Mouse (Mus musculus) cerebral cortex, adult 2 months (tissue): Measurements from ENCODE around the gene Gprasp1.

Experiments
- WGBS: fragments of 180-500 bp; shearing (Covaris S2); methylation state at CpG from one replicate; pipeline ENCODE4 v1.1.7; 2018; 5-methylcytosine and 5-hydroxymethylcytosine counted together

The Gprasp1 gene

DNA sequence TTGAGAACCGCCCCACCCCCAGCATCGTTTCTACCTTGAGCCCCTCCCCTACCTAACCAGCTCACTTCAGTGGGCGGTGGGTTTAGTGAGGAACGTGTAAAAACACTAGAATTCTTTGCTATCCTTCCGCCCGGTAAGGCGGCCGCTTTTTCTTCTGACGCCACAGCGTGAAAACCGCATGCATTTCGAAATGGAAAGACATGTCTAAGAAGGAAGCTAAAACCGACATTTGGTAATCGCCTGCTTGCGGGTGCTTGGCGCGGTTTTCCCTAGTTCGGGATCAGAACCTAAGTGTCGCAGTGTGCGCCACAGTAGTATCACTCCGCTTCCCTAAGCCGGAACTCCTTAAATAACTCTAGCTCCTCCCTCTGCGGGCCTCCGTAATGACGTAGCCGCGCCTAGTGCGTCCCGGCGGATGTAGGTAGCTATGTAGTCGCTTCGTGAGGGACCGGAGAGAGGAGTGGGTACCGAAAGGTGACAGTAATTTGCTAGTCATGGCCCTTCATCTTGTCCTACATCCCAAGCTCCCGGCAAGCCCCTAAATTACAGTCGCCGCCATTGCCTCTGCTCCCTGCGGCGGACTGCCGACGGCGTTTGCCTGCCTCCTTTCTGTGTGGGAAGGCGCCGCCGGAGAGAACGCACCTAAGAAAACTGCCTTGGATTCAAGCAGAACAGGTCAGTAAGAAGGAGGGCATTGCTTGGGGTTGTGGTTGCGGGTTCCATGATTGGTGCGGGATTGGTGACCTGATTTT, at the start of gene Gprasp1, which contains the start of gene Armcx5:
Gene Gprasp1, plus strand, starts transcription at position 430 of the 752 bp plus-strand sequence.
Gene Armcx5, plus strand, starts transcription at position 430 of the 752 bp plus-strand sequence.
- WGBS, result under 1% methylated on average over 48 of the region's 48 CpGs

DNA sequence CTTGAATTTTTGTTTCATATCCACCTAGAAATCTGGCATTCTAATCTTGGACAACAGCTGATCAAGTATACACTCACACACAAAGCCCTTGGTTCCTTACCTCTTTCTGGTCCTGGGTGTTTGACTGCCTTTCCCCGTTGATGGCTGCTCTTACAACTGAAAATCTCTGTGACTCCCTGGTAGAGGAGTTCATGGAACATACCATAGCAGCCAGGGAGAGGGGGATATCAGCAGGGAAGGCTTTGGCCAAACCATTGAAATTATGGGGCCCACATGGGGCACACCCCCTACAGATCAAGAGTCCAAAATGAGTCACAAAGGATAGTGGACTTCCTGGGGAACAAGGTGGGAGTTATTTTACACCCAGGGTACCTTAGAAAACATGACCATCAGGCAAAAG, 48.9 kb upstream of the Gprasp1 start, which contains the start of gene Tcp11x2:
Gene Tcp11x2, minus strand, starts transcription at position 158 of the 400 bp plus-strand sequence.
- 79% methylated on average over 1 of the region's 1 CpGs for WGBS

DNA sequence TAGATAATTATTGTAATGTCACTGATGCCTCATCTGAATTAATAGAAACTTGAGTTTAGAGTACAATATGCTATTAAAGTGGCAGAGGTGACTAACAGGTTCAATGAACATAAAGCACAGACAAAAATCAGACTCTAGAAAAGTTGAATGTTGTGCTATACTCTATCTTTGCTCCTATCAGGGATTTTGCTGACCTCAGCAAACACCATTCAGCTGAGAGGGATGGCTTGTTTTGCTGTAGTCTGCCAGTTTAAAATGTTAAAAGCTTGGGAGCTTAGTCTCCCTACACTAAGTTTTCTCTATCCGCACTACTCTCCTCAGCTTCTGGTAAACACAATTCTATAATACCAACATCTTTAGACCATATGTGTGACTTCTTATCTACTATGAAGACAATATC, 39.4 kb upstream of the Gprasp1 start:
- WGBS, result 91% methylated on average over 1 of the region's 1 CpGs

DNA sequence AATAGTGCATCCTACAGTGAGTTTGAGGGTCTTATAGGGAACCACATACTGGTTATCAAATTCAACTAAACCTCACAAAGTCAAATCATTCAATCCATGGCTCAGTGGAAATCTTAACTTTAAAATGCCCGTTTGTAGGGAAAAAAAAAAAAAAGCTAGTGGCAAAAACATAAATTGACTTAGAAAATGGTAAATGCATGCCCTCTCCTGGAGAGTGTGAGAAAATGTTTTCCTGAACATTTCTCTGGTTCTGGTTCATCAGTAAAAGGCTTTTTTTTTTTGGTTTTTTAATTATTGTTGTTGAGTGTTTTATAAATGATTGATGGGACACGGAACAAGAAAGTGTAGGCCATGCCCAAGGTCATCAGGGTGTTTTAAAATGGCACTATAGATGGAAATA, 38.2 kb upstream of the Gprasp1 start:
- 35% methylated on average over 2 of the region's 2 CpGs for WGBS

DNA sequence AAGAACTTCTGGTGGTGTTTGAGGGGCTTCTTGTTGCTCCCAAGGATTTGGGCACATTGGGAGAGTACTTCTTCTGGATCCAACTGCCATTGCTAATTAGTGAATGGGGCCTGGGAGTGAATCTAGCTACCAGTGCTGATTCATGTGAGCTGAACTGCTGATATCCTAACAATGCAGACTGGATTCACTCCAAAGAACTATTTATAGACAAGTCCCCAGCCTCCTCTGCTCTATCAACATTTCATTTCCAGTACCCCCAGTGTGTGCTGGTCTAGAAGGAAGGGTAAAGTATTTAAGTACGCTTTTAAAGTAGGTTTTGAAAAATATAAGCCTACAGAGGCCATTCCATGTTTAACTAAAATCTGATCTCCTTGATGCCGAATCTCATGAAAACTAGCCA, 29.7 kb upstream of the Gprasp1 start:
- WGBS, result 81% methylated on average over 2 of the region's 2 CpGs

DNA sequence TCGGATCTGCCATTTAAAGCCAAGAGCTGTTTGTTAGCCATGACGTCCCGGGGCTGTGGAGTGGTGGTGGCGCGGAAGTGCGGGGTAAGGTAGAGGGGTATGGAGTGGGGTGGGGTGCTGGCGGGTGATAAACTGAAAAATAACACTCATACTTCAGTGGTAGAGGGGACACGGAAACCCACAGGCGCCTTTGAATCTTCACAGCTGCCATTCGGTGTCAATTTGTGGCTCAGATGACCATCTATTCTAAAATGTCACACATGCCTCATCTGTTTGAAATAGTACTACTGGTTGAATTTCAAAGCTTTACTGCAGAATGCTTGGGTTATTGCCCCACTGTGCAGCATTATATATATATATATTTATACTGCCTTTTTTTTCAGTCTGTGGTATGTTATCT, 17.4 kb upstream of the Gprasp1 start, which contains the start of gene Tmsb15a:
Gene Tmsb15a, minus strand, starts transcription at position 101 of the 400 bp plus-strand sequence.
- 88% methylated on average over 10 of the region's 10 CpGs for WGBS

DNA sequence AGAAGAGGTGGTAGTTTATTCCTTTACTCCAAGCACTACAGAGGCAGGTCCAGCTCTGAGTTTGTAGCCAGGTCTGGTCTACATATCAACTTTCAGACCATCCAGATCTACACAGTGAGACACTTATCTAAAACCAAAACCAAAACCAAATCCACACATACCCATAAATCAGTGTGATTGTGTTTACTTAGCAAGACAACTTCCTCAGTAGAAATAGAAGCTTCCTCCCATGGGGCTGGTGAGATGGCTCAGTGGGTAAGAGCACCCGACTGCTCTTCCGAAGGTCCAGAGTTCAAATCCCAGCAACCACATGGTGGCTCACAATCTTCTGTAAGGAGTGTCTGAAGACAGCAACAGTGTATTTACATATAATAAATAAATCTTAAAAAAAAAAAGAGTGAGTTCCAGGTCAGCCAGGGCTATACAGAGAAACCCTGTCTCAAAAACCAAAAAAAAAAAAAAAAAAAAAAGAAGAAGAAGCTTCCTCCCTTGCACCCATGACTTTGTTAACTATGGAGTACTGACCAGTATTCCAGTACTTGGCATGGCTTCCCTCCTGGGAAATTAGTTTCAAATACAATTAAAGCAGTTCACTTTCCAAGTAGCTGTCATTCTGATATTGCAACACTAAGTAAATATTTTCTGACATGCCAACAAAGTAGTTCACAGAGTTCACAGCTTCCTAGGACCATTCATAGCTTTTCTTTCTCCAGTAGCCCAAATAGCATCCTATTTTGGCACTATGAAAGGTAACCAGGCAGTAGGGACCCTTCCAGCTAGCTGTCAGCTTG, 3.6 kb upstream of the Gprasp1 start:
- 86% methylated on average over 2 of the region's 2 CpGs for WGBS

DNA sequence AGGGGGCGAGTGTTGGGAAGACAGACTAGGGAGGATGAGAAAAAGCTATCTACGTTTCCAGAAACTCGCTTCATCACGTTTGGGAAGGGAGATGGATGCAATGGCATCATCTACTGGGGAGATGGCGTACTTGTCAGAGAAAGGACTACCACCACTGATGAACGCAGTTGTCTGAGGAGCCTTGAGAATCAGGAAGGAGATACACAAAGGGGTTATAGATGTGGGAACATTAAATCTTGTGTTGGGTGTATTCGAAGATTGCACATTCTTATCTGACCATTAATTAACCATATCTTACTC, 473 bp downstream of the Gprasp1 start:
- 6% methylated on average over 7 of the region's 7 CpGs for WGBS

DNA sequence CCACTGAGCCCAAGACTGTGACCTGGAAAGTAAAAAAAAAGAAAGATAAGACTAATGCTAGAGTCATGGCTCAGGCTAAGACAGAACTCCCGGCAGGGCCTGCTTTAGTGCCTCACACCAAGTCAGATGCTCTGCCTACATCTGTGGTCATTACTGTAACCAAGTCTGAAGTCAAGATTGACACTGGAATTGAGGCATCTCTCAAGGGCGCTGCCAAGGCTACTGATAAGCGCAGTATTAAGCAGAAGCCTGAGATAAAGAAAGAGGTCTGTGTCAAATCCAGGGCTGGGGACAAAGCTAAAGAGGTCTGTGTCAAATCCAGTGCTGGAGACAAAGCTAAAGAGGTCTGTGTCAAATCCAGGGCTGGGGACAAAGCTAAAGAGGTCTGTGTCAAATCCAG, 2.8 kb downstream of the Gprasp1 start:
- 93% methylated on average over 3 of the region's 3 CpGs for WGBS

DNA sequence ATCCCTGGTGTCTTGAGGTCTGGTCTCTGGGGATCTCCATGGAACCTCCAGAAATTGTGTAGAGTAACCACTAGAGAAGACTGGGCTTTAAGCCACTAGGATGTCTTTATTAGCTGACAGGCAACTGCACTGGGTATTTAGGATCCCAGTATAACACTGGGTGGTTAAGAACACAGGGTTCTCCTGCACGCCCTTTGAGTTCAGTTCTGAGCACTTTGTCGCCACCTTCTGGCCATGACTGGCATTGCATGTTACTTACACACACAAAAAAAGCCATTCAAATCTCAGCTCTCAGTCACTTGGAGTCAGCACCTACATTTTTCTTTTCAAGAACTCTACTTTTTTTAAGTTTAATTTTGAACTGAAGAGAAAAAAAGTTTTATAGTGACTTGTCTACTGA, 10.3 kb downstream of the Gprasp1 start:
- 2% methylated on average over 2 of the region's 2 CpGs for WGBS

DNA sequence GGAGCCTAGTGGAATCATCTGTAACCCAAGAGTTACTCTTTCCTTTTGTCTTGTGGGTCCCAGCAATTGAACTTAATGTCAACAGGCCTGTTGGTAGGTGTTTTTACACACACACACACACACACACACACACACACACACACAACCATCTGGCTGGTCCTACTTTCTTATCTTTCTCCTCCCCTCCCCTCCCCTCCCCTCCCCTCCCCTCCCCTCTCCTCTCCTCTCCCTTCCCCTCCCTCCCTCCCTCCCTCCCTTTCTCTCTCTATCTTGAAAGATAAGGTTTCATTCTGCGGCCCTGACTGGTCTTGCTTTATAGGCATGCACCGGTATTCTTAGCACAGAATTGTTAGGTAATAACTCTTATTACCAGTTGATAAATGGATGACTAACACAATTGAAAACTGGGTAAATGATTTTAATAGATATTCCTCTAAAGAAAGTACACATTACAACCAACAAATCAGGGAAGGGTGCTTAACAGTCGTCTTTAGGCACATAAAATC, 25.6 kb downstream of the Gprasp1 start:
- WGBS, result 95% methylated on average over 2 of the region's 3 CpGs

DNA sequence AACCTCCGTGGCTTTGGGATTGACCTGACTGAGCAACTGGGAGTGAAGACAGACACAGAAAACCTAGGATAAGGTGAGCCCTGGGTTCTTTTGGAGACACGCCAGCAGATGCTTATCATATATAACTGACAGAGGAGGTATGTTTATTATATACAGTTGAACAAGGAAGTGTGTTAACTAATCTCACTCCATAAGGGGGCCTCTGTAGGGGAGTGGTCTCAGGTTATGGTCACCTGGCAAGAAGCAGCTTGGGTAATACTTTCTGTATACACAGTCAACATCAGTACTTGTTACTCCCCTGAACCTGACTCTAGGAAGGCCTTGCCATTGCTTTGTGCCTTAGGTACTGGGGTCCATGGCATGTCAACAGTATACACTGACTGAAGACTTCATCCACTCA, 26.0 kb downstream of the Gprasp1 start:
- 89% methylated on average over 2 of the region's 2 CpGs for WGBS

DNA sequence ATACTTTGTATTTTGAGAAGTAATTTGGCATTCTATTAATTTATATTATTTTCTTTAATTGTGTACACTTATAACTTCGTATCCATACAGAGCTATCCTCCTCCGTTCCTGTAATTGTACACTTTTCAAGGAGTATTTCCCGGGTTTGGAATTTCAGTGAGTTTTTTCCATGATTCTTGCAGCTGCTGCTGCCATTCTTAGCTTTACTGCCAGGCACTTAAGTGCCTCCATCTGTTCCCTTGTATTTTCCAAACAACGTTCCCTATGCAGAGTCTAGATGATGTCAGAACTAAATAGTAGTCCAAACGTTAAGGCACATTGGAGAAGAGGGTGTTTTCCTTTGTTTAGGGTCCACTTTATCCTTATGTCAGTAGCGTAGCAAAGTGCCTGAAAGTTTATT, 49.8 kb downstream of the Gprasp1 start:
- 30% methylated on average over 6 of the region's 6 CpGs for WGBS

DNA sequence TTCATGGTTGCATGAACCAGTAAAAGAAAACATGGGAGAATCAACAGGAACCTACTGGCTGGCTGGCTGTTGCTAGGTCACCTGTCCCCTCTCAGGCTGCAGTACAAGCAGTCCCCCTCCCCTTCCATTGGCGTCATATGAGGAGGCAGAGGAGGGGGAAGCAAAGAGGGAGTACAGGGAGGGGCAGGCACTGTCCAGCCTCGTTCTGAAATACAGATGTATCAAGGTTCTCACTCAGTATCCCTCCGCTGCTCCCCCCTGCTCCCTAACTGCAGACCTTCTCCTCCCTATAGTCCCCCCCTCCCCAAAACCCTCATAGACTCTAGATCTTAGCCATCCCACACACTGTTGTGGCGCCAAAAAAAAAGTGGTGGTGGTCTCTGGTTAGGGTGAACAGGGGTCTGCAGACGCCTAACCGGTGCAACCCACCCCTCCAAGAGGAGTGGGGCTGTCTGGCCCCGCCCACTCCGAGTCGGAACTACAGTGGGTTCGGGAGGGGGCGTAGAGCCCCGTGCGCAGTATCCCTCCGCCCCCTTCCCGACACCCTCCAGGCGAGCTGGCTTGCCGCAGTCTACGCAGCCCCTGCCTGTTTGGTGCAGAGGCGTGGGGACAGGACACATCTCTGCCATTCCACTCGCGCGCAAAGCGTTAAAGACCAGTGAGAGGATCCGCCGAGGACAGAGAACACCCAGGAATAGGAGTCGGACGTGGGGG, 53.2 kb downstream of the Gprasp1 start:
- 2% methylated on average over 26 of the region's 27 CpGs for WGBS

DNA sequence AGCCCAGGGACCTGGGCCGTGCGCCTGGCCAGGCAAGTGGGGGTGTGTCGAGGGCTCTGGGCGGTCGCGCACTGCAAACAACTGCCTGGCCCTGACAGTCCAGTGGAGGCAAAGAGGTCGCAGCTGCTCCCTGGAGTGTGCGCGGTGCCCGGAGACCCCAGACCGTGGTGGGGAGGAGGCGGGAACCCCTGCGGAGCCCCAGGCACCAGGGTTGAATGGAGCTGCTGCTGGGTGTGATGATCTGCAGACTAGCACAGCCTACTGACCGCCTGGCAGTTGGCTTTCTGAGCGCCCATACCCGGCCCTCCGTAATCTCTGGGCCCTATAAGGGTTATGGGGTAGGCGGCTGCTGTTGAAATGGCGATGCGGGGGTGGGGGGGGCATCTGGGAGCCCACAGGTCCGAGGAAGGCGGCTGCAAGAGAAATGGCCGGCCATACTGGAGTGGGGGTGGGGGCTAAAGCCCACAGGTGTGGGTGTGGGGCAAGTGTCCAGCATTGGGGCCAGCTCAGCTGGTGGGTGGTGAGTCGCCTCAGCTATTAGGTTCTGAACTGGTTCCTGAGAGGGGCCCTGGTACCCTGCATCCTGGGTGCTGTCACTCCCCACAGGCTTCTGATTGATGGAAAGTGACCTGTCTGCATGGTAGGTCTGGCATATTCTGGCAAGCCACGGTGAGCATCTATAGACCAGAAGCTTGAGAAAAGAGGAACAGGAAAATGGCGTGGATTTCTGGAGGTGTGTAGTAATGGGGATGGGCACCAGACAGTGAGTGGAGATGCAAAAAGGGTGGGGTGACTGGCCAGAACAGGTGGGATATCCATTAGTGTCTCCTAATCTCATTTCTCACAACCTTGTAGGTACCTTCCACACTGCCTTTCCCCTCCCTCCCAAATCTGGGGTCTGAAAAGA, 54.0 kb downstream of the Gprasp1 start:
- WGBS, result 5% methylated on average over 20 of the region's 26 CpGs

DNA sequence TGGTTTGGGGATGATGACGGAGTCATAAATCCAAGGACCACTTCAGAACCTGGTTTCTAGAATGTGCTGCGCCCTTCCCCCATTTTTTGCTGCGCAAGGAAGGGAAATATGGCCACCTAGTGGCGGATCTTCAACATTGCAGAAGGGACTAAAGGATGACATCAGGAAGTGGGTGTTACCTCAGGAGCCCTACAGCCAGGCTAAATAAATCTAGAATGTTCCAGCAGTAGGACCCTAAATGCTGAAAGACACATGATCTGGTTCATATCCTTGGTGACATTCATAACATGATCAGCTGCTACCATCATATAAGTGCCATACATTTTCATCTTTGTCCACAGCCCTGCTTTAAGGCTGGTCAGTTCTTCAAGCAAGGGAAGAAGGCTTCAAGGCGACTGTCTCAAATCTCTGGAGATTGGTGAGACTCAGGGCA, 54.7 kb downstream of the Gprasp1 start, which contains the start of gene Bhlhb9:
Gene Bhlhb9, plus strand, starts transcription at position 383 of the 433 bp plus-strand sequence.
- 3% methylated on average over 4 of the region's 5 CpGs for WGBS

DNA sequence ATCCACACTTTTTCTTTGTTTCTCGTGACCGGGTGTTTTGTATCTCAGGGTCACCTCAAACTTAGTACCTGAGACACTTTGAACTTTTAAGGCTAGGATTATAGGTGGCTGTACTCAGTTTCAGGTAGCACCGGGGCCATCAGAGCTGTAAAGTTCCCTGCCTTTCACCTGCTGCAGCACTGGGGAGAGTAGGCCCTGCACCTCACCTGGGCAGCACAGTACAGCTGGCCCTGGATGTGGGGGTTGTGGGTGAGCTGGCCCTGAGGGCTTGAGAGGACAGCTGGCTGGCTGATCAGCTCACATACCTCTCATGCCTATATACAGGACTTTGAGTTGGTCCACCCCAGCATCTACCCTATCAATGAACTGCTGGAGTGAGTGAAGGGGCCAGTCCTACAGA, 61.6 kb downstream of the Gprasp1 start:
- 82% methylated on average over 3 of the region's 3 CpGs for WGBS

DNA sequence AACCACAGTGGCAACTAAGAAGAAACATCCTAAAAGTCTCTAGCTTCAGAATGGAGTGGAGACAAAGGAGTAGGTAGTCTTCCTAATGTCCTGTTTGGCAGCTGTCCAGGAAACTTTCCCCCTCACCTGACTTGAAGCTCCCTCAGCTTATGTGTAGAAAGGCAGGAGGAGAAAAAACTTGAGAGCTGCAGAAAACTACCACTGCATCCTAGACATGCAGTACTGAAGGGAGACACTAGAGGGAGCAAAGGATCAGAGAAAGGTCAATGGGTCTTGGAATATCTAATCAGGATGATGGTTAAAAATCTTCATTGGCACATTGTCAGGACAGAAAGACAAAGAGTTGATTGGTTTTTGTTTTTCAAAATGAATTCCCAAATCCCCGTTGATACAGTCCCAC, 63.2 kb downstream of the Gprasp1 start:
- WGBS, result 13% methylated on average over 1 of the region's 1 CpGs

DNA sequence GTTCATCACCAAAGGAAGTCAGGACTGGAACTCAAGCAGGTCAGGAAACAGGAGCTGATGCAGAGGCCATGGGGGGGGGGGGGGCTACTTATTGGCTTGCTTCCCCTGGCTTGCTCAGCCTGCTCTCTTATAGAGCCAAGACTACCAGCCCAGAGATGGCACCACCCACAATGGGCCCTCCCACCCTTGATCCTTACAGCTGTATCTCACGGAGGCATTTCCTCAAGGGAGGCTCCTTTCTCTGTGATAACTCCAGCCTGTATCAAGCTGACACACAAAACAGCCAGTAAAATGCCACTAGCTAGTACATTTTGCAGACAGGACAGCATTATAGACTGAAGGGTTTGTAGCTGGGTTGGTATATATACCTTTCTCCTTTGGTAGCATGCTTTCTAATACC, 93.4 kb downstream of the Gprasp1 start:
- WGBS, result 18% methylated on average over 1 of the region's 1 CpGs

DNA sequence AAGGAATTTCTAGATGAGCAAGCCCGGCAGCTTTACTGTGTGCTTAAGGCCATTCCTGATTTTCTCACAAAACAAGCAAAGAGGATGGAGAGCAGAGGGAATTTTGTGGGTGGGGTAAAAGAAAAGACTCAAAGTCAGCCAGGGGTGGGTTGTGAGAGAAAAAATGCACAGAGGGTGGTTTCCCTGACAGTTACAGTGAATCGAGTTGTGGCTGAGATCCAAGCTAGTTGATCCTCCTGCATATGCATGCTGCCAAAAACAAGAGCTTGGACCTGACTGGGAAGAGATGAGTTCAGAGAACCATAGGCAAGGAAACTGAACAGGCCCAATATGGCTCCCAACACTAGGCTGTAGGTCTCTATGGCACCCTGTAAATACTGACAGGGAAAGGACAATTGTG, 95.4 kb downstream of the Gprasp1 start:
- WGBS, result 31% methylated on average over 2 of the region's 2 CpGs
